Mouse (Mus musculus) cerebellum, adult 11-12 months (tissue): ENCODE measurements around the gene Cend1.
"Not testable (repeated sequence)": the region's sequence is repeated elsewhere in the genome, so short reads cannot be mapped to it uniquely, and the experiment has no call there.

Experiments
- DNase-seq: peaks from one replicate; pipeline ENCODE4 v3.0.0; 2022

Gene Cend1

GRCm38 (mm10) chr7:141426948-141427730, 2.2 kb downstream of the Cend1 start:
- DNase-seq = peak; percentile 51

GRCm38 (mm10) chr7:141423811-141424210, 5.5 kb downstream of the Cend1 start:
- no peak for DNase-seq

GRCm38 (mm10) chr7:141420030-141420702, 9.1 kb downstream of the Cend1 start:
- no peak for DNase-seq

GRCm38 (mm10) chr7:141418970-141419369, 10.3 kb downstream of the Cend1 start:
- DNase-seq = no peak

GRCm38 (mm10) chr7:141417731-141418681, 11.3 kb downstream of the Cend1 start:
- DNase-seq = no peak

- peak; percentile 55 for DNase-seq
Measured at GRCm38 (mm10) chr7:141416144-141416841, 13.0 kb downstream of the Cend1 start.

- DNase-seq = peak; percentile 98
Measured at GRCm38 (mm10) chr7:141413809-141414584, 15.3 kb downstream of the Cend1 start, which contains the start of gene Gatd1. Gene Gatd1, minus strand, starts transcription at chr7:141414136.

GRCm38 (mm10) chr7:141413331-141413730, 16.0 kb downstream of the Cend1 start:
- peak; percentile 68 for DNase-seq

- no peak for DNase-seq
Measured at GRCm38 (mm10) chr7:141411667-141412066, 17.6 kb downstream of the Cend1 start.

GRCm38 (mm10) chr7:141410631-141411030, 18.7 kb downstream of the Cend1 start:
- DNase-seq = no peak

GRCm38 (mm10) chr7:141408833-141409232, 20.5 kb downstream of the Cend1 start:
- DNase-seq = peak; percentile 94

GRCm38 (mm10) chr7:141407670-141408069, 21.6 kb downstream of the Cend1 start:
- not testable (repeated sequence) for DNase-seq

- no peak for DNase-seq
Measured at GRCm38 (mm10) chr7:141405466-141405865, 23.8 kb downstream of the Cend1 start.

- DNase-seq = peak; percentile 61
Measured at GRCm38 (mm10) chr7:141403305-141403704, 26.0 kb downstream of the Cend1 start.

GRCm38 (mm10) chr7:141395348-141395747, 33.9 kb downstream of the Cend1 start:
- DNase-seq = no peak

- no peak for DNase-seq
Measured at GRCm38 (mm10) chr7:141394771-141395170, 34.5 kb downstream of the Cend1 start.

GRCm38 (mm10) chr7:141394158-141394557, 35.1 kb downstream of the Cend1 start:
- no peak for DNase-seq

GRCm38 (mm10) chr7:141392552-141393222, 36.6 kb downstream of the Cend1 start:
- DNase-seq = no peak

- DNase-seq = peak; percentile 93
Measured at GRCm38 (mm10) chr7:141391625-141392551, 37.4 kb downstream of the Cend1 start, which contains the start of gene Taldo1. Gene Taldo1, plus strand, starts transcription at chr7:141392199.
